Mouse (Mus musculus): Measurements from ENCODE around the gene Gm3573.
A peak's percentile ranks its signal among the peaks of the same experiment; 100 is the strongest.
"Not testable (repeated sequence)": the region's sequence is repeated elsewhere in the genome, so short reads cannot be mapped to it uniquely, and the experiment has no call there.

The Gm3573 gene

DNA sequence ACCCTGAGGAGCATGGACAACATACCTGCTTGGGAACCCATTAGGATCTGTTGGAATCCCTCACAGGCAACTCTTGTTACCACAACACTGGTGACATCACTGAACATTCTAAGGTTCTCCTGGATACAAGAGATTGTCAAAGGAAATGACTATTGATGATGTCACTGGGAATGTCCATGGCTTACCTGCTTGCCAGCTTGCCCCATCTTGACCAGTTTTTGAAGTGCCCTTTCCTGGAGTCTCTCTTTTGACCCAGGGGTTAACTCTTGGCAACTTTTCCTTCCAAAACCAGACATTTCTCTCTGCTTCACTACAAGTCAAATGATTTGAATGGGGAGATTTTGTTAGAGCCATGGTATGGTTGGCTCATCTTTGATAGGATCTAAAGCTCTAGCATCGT lies at the start of gene Gm3573:
Gene Gm3573, minus strand, starts transcription at position 101 of the 400 bp plus-strand sequence.
- not testable (repeated sequence) for DNase-seq

DNA sequence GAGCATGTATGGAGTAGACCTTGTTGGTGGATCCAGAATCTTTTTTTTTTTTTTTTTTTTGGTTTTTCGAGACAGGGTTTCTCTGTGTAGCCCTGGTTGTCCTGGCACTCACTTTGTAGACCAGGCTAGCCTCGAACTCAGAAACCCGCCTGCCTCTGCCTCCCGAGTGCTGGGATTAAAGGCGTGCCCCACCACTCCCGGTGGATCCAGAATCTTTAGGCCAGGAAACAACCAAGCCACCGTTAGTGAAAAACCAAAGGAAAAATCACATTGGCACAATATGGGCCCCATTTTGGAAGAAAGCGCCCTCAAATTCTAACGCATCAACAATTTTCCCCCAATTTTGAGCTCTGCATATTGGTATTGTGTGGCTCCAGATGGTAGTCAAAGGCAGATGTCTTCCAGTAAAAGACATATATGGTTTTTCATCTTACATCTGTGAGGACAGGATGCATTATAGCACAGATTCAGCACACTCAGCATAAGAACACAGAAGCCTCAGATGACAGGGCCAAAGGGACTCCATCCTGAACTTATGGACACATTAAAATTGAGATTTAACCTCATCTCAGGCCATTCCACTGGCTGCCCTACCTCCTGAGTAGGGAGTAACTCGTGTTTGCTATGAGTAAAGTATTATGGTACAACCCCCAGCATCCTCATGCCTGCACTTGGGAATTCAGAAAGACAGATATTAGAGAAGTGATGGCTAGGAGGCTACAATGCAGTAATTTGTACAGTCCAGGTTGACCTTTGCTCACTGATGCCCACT lies 26.4 kb upstream of the Gm3573 start:
- peak; percentile 4 for DNase-seq

GRCm38 (mm10) chr14:42183936-42184335 lies 6.7 kb downstream of the Gm3573 start:
- peak; percentile 7 for DNase-seq

DNA sequence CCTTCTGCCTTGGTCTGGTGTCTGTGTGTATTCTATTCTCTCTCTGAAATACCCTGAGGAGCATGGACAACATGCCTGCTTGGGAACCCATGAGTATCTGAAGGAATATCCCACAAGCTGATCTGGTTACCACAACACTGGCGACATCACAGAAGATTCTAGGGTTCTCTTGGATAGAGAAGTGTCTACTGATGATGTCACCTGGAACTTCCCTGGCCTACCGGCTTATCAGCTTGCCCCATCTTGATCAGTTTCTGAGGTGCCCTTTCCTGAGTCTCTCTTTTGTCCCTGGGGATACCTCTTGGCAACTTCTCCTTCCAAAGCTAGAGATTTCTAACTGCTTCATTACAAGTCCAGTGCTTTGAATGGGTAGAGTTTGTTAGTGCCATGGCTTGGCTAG lies 28.1 kb downstream of the Gm3573 start, which contains the start of gene Gm17027:
Gene Gm17027, minus strand, starts transcription at position 101 of the 400 bp plus-strand sequence.
- DNase-seq, result not testable (repeated sequence)
